Mouse (Mus musculus) layer of hippocampus, adult 11-12 months (tissue): ENCODE measurements at regions not wholly inside any gene's neighbourhood (a gene's known extent, or its start where the extent isn't known, plus 50 kb on each side); places are given as distances from the start of the nearest gene placed in this dataset.

ENCODE experiments used
- DNase-seq: peaks from one replicate; pipeline ENCODE4 v3.0.0; 2022; ENCODE audit warnings: low spot score

GRCm38 (mm10) chr13:80188734-80189133 is 694.5 kb upstream of the Arrdc3 start:
- DNase-seq: no peak

DNA sequence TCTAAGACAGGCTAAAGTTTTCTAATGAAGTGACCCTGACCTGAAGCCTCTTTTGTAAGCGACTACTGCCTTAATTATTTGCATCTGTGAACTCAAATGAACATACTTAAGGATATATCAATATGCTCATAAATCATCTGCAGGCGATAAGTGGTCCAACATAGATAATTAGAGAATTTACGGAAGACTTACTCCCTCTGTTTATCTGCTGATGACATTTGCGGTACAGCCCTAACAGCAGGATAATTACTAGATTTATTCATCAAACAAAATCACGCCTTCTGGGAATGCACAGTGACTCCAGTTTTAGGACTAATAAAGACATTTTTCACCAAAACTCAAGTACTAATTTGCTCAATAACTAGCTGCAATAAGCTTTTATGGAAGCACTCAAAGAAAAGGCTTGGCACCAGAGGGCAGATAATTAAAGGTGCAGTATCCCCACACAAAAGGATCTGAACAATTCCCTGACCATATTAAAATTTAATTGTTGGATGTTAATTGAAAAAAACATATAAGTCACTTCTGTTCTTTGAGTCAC is 688.0 kb upstream of the Arrdc3 start:
- no peak for DNase-seq

DNA sequence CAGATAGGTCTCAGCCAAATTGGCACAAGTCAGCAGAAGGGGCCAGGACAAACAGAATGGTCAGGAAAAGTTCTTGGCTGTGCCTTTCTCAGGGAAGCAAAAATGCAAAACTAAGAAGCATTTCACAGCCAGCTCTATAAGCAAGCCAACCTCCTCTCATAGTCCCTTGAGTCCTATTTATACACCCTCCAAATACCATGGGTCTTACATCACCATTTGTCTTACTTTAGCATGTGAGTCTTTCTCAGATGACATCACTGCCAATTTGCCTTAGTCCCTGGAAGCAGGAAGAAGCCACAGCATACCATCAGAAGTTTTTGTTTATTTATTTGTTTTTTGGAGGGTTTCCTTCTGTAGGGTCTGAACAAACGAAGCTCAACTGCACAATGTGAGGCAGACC is 659.1 kb upstream of the Arrdc3 start:
- DNase-seq: no peak

- no peak for DNase-seq
Observed at GRCm38 (mm10) chr13:80231381-80231780, 651.8 kb upstream of the Arrdc3 start.

DNA sequence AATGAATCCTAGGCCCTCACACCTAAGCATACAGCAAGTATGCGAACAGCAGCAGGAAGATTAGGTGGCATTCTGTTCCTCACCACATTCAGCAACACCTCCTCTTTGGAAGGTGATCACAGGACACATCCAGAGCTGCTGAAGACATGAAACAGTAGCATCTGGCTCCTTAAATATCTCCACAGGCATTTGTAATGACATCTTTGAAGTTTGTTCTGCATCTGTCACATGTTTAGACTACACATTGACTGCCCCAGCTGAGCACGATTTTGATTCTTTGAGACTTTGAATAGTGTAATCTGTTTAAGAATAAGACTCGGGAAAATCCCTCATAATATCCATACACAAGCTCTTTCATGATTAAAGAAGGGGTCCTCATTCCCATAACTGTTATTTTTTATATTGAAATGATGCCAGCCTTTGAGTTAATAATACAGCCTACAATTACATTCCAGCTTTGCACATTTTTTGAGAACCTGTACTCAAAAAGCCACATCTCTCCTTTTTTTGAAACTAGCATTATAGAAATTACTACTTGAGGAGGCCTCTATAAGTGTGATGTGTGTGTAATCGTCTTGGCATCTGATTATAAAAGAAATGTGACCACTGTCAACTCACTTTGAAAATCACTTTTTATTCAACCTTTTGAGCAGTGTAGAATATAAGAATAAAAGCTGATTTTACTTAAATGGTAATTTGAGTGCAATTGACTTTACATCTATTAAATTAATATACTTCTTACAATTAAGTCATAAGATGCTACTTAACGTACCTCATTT is 647.7 kb upstream of the Arrdc3 start:
- DNase-seq: no peak

DNA sequence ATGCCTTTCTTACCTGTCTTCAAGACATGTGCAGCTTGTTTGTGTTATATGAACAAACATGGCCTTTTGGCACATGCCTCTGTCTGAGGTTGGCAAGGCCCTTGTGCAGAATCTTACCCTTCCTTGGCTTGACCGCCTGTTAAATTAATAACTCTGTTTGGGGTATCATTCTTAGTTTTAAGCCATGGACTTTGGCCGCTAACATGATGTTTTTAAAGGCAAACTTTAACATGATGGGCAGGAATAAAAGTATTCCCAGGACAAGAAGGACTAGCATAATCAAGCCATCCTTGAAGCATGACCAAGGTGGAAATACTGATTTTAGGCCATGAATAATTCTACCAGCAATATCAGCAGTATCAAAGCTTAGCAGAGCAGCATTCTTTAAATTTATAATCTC is 620.4 kb upstream of the Arrdc3 start:
- no peak for DNase-seq

DNA sequence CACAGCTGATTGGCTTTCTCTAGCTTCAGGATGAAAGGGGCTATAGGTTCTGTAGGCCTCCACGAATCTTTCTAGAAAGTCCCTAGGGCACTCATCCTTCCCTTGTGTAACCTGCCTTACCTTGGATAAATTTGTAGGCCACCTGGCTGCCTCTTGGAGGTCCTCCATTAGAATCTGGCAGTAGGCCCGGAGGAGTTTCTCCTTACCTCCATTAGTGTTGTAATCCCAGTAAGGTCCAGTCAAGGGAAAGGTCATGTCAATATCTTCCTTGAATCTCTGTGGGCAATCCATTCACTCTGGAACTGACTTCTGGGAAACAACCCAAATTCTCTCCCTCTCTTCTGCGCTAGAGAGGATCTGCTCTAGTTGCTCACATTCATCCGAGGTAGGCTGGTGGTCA is 616.1 kb upstream of the Arrdc3 start:
- no peak for DNase-seq

GRCm38 (mm10) chr13:80273976-80274375 is 609.2 kb upstream of the Arrdc3 start:
- DNase-seq: no peak

DNA sequence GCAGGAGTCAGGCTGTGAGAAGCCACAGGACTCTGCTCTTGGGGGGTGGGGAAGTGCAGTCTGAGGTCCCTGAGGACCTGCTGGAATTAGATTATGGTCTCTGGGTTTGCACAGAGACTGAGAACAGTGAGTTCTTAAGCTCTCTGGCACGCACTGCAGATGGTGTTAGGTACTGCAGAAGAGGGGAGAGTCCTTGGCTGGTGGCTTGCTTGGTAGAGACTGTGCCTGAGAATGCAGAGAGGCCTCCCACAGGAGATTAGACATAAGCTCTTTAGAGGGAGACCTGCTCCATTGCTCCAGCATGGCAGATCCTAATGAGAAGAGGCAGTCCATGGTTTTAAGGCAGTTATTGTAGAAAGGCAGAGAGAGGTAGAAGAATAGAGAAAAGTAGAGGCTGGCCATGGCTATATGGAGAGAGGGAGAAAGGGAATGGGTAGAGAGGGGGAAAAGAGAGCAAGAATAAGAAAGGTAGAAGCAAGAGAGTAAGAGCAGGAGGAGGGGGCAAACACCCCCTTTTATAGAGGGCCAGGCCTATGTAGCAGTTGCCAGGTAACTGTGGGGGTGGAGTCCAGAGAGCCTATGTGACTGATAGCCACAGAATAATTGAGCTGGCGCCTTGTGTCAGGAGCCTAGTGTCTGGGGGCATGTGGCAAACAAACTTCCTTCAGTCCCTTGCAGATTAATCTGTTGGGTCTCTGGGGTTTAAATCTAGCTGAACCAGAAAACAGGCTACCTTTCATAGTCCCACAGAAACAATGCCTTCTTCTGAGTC is 591.3 kb upstream of the Arrdc3 start:
- DNase-seq: no peak

DNA sequence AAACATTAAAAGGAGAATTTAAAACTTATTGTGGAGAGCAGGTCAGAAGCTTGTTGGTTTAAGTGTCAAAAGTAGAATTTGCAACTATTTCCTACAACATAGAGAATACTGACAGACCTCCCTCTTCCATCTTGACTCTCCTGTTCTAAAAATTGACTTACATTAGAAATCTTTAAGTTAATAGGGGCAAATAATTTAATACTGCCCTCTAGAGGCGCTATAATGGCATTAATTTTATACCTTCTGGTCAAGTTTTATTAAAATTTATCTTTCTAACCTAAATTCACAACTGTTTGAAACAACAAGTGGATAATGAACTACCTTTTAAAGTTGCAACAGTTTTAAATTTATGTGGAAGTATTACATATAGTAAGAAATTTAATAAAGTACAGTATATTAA is 587.5 kb upstream of the Arrdc3 start:
- no peak for DNase-seq

DNA sequence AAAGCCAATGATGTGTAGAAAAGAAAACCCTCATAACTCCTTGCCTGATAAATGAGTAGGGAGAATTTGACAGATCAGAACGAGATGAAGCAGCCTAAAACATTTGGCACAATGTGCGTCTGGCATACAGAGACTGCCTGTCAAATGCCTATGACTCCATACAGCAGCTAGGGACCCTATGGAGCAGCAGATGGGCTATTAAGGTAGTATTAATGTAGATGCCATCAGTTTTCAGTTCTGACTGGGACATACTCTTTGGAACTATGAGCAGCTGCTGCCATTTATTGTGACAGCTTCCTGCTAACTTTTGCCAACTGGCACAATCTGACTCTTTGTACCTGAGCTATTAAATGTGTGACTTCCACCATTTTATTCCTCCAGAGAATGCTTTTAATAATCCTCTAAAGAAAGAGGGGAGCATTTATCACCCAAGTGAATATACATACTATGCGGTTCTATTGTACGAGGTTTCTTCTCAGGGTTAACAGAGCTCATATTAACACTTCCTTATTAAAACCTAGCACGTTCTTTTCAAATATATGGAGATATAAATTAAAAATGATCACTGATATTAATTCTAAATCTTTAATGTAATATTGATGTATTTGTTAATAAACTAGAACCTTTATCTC is 549.0 kb upstream of the Arrdc3 start:
- no peak for DNase-seq

DNA sequence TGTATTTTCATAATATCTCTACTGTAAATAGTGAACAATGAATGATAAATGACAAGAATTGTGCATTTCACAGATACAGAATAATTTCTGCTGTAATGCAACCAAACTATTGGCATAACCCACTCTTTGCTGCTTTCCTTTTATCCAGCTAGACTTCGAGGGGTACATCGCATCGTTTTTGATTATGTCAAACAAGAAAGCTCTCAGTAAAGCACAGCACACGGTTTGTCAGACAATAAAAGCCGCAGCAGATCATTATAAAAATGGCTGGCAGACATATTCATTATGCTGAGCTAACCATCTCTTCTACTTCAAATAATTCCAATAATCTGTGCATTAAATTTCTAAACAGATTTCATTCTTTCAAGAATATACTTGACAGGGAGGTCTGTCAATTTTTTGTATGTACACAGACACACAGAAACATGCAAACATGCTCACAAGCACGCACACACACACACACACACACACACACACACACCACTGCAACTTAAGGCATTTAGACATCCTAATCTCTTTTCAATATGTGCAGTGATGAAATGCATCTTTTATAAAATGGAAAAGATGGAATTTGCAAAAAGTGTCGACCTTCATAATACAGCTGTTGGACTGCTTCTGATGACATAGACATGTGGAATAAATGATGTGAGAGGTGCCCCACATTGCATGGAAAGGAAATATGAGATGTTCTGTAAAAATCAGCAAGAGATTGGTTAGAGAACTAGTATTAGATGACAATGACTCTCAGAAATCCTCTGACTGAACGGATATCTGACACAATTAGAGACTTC is 548.1 kb upstream of the Arrdc3 start:
- no peak for DNase-seq

DNA sequence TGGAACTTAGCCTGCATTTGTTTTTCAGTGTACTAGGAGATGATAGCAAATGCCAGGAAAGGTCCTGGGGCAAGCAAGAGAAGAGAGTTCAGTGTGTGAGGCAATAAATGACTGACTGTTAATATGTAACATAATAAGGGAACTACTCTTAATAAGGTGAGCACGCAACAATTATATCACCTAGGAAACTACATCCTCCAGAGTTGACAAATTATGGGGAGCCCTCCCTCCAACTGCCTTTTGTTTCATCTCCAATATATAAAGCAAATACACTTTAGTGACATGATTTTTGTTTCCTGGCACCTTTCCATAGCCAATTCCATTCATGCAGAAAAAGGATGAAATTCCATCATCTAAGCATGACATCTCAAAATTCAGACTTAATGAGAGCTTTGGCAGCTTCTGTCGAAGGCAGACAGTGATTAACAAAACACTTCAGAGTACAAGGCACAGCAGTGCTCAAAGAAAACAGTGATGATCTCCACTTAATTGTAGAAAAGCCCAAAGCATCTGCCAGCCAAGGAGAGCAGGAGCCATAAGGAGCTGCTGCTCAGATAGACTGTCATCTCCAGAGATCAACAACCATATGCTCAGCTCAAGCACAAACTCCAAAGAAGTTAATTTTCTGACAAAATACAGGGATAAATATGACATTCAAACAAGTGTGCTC is 536.1 kb upstream of the Arrdc3 start:
- DNase-seq: peak; percentile 10

DNA sequence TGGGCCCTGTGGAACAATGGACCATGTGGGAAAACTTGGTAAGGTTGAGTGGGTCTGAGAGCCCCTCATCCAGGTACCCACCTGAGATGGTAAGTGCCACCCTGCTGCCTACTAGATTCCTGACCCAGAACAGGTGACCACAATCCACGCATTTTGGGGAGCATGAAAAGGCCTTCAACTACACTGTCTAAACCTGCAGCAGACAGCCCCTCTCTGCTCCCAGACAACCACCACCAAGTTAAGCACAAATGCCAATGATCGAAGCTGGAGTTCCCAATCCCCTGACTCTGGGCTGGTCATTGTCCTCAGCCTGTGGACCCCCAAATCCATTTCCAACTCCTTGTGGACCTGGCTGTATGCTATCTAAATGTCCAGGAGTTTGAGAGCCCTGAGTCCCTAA is 517.2 kb upstream of the Arrdc3 start:
- no peak for DNase-seq

- DNase-seq: no peak
Observed at GRCm38 (mm10) chr13:80370491-80370890, 512.7 kb upstream of the Arrdc3 start.

DNA sequence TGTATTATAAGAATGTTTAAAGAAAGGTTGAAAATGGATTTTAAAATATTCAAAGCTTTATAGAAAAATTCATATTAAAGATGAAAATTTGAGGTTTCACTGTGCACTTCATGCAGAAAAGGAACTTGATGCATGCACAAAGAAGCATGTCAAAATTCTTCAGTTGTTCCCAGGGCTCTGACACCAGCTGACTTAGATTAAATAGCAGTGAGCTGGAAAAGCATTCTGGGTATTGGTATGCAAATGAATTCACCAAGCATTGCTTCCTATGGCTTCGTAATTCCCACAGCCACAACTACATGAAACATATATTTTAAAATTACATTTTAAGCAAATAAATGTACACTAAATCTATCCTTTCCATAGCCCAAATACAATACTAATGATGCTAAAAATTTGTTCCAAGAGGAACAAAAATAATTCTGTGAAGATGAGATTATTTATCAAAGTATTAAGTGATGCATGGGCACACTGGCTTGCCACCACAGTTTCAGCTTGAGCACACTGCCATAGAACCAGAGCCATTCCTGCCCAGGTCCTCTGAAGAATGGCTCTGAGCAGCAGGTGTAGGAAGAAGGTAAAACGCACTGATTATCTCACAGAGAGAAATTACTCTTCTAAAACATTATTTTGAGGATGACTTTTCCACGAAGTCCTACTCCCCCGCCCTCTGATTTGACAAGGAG is 501.8 kb upstream of the Arrdc3 start:
- DNase-seq: no peak

DNA sequence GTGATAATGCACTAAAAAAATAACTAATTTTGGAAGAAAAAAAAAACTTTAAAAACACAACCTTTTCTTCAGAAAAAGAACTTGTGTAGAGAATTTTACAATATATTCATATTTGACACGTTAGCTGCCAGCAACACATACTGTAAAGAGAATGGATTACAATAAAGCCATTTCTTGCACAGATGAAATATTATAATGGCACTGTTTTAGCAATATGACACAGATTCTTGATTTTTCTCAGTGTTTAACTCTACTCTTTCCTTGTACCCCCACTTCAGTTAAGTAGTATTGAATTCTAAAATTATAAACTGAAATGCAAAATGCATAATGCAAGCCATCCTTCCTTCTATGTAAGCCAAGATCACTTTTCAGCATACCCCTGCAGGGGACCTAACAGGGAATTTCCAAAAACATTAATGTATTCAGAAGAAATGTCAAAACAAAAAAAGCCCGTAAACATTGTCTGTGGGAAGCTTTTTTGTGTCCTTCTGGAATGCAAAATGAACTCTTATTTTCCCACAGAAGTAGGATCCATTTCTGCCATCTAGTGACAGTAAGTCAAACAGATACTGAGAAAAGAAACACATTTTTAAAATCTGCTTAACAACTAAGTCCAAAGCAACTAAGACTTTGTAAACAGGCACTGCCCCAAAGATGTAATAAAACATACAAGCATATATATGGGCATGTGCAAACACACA is 501.1 kb upstream of the Arrdc3 start:
- DNase-seq: no peak

- DNase-seq: no peak
Observed at GRCm38 (mm10) chr13:80408928-80409327, 474.3 kb upstream of the Arrdc3 start.

DNA sequence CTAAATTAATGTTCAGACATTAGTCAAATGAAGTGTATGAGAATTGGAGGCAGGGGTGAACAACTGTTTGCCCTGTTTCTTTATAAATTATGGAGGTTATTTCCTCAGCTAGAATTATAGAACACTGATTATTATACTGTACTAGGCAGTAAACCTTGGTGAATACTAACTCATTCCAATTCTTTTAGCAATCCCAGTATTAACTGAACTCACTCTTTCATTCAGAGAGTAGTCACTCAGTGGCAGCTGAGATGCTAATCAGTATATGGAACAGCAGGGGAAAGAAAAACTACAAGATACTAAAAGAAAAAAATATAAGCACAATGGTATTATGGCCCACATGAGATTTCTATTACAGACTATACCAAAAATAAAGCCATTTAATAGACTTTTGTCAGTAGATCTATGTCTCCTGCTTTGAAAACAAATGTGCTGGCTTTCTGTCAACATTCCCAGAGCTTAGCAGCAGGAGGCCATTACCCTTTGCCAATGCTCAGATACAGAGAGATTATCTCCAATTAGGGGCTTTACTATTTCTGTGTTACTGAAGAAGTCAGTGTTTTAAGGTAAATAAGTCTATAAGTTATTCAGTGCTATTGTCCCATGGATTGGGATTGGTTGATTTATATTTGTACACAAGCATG is 473.3 kb upstream of the Arrdc3 start:
- DNase-seq: no peak
